Mouse (Mus musculus): ENCODE measurements around the gene Edn1. TPM values are rescaled to one million over a fixed set of nuclear protein-coding genes. Genes with fewer than 3 reads are reported as not detected.
A peak's percentile ranks its signal among the peaks of the same experiment; 100 is the strongest.

Edn1 gene
- polyA plus RNA-seq (2015; fragmentation: Nextera tagmentation; extraction: Ambion mirVana), result 1.1 and 1.5 TPM in 2 replicates

- H3K4me3 ChIP-seq (replicated peaks; ENCODE audit: low read length), result peak within 1 kb of the TSS; percentile 44
- no peak within 1 kb of the TSS for H3K27ac ChIP-seq (ENCODE audit: low read length)
- H3K9me3 ChIP-seq (ENCODE audit: control insufficient read depth, low read length), result no peaks in the 10 kb centered on the region
- H3K36me3 ChIP-seq (ENCODE audit: control insufficient read depth, insufficient read depth), result no peaks in the 10 kb centered on the region
- peak within 1 kb of the TSS; percentile 75 for H3K4me2 ChIP-seq (ENCODE audit: low read length)
- peaks cover 18% of the 10 kb centered on the region for H3K27me3 ChIP-seq (replicated peaks; ENCODE audit: control insufficient read depth, insufficient read depth, low read length)
- peak within 1 kb of the TSS; percentile 45; the same call in 1 of the 2 replicates for H3K9ac ChIP-seq (replicated peaks; ENCODE audit: low read depth, low read length)
- ATAC-seq, result peak; percentile 54; the same call in 1 of the 2 replicates
- WGBS, result under 1% methylated on average over 26 of the region's 26 CpGs
- H3K4me1 ChIP-seq (replicated peaks; ENCODE audit: control insufficient read depth, insufficient read depth, low read length), result peaks cover 17% of the 10 kb centered on the region
These were observed at the start of gene Edn1 for GRCm38 (mm10) chr13:42301161-42301721. Edn1 (plus strand) TSS chr13:42301476.

DNA sequence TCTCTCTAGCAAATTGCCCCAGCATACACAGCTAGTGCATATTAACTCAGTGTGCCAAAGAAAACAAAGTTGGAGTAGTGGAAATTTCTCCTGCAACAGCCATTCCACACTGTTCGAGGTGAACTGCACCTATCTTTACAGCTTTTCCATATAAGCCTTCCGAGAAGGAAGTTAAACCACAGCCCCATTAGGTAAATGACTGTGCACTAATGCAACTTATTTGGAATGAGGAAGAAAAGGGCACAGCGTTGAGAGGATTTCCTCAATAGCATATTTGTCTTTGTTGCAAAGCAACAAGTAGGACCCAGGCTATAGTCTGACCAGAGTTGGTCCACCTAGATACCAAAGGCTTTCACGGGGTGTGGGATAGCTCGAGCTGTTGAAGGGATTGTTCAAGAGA lies 47.5 kb upstream of the Edn1 start:
- WGBS, result 80% methylated on average over 5 of the region's 5 CpGs
- Histone ChIP-seq H3K36me3 (ENCODE audit: control insufficient read depth, insufficient read depth) (no peaks in the 10 kb centered on the region), H3K9ac (replicated peaks; ENCODE audit: low read depth, low read length) (no peak overlapping the region), H3K4me3 (replicated peaks; ENCODE audit: low read length) (no peak overlapping the region), H3K27ac (ENCODE audit: low read length) (no peak overlapping the region), H3K4me1 (replicated peaks; ENCODE audit: control insufficient read depth, insufficient read depth, low read length) (no peaks in the 10 kb centered on the region), H3K27me3 (replicated peaks; ENCODE audit: control insufficient read depth, insufficient read depth, low read length) (no peaks in the 10 kb centered on the region), H3K9me3 (ENCODE audit: control insufficient read depth, low read length) (no peaks in the 10 kb centered on the region), H3K4me2 (ENCODE audit: low read length) (no peak overlapping the region)
- ATAC-seq, result no peak

- Histone ChIP-seq H3K4me1 (replicated peaks; ENCODE audit: control insufficient read depth, insufficient read depth, low read length) (no peaks in the 10 kb centered on the region), H3K27me3 (replicated peaks; ENCODE audit: control insufficient read depth, insufficient read depth, low read length) (no peaks in the 10 kb centered on the region), H3K4me2 (ENCODE audit: low read length) (no peak overlapping the region), H3K9me3 (ENCODE audit: control insufficient read depth, low read length) (no peaks in the 10 kb centered on the region), H3K36me3 (ENCODE audit: control insufficient read depth, insufficient read depth) (no peaks in the 10 kb centered on the region), H3K4me3 (replicated peaks; ENCODE audit: low read length) (no peak overlapping the region), H3K9ac (replicated peaks; ENCODE audit: low read depth, low read length) (no peak overlapping the region), H3K27ac (ENCODE audit: low read length) (no peak overlapping the region)
- WGBS, result 73% methylated on average over 1 of the region's 1 CpGs
- no peak for ATAC-seq
These were observed 46.2 kb upstream of the Edn1 start for GRCm38 (mm10) chr13:42255105-42255504.

DNA sequence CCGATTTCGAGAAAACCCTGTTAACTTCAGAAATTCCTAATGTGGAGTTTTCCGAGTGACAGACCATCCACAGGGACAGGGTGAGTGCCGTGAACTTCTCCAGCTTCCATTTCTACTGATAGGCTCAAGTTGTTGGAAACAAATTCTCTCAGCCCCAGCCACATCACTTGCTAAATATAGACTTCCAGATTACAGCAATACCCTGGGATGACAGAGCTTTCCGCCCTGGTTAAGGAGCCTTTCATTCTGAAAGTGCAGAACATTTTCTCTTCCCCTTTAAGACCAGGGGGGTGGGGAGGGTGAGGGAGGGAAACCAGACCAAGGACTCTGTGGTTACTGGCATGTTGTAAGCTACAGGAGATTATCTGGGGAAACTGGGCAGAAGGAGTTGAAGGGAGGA lies 42.9 kb upstream of the Edn1 start:
- H3K9me3 ChIP-seq (ENCODE audit: control insufficient read depth, low read length), result no peaks in the 10 kb centered on the region

DNA sequence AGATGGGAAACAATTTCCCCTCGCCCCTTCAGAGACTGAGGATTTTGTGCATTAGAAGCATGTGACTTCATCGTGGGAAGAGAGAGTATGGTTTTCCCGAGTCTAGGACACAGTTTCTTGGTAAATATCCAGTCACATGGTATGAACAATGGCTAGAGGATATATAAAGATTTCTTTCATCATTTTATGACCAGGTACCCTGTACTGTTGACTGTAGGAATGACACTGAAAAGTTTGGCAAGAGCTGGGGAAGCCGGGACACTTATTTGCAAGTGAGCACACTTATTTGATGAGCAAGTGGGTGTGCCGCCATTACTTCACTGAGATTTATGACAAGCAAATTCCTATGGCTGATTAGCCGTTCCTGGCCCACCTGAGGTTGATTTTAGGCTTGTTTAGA lies 40.6 kb upstream of the Edn1 start:
- Histone ChIP-seq H3K36me3 (ENCODE audit: control insufficient read depth, insufficient read depth) (no peaks in the 10 kb centered on the region), H3K9ac (replicated peaks; ENCODE audit: low read depth, low read length) (no peak overlapping the region), H3K27me3 (replicated peaks; ENCODE audit: control insufficient read depth, insufficient read depth, low read length) (no peaks in the 10 kb centered on the region), H3K4me2 (ENCODE audit: low read length) (no peak overlapping the region), H3K4me1 (replicated peaks; ENCODE audit: control insufficient read depth, insufficient read depth, low read length) (no peaks in the 10 kb centered on the region), H3K27ac (ENCODE audit: low read length) (no peak overlapping the region), H3K9me3 (ENCODE audit: control insufficient read depth, low read length) (no peaks in the 10 kb centered on the region), H3K4me3 (replicated peaks; ENCODE audit: low read length) (no peak overlapping the region)
- no peak for ATAC-seq
- WGBS, result 91% methylated on average over 6 of the region's 6 CpGs

More for the DNA sequence above, 42.9 kb upstream of the Edn1 start:
- H3K4me2 ChIP-seq (ENCODE audit: low read length), result no peak overlapping the region
- WGBS, result 88% methylated on average over 5 of the region's 5 CpGs
- no peak overlapping the region for H3K4me3 ChIP-seq (replicated peaks; ENCODE audit: low read length)
- no peaks in the 10 kb centered on the region for H3K36me3 ChIP-seq (ENCODE audit: control insufficient read depth, insufficient read depth)
- no peak overlapping the region for H3K9ac ChIP-seq (replicated peaks; ENCODE audit: low read depth, low read length)
- no peak for ATAC-seq
- H3K27me3 ChIP-seq (replicated peaks; ENCODE audit: control insufficient read depth, insufficient read depth, low read length), result no peaks in the 10 kb centered on the region
- no peak overlapping the region for H3K27ac ChIP-seq (ENCODE audit: low read length)
- no peaks in the 10 kb centered on the region for H3K4me1 ChIP-seq (replicated peaks; ENCODE audit: control insufficient read depth, insufficient read depth, low read length)

DNA sequence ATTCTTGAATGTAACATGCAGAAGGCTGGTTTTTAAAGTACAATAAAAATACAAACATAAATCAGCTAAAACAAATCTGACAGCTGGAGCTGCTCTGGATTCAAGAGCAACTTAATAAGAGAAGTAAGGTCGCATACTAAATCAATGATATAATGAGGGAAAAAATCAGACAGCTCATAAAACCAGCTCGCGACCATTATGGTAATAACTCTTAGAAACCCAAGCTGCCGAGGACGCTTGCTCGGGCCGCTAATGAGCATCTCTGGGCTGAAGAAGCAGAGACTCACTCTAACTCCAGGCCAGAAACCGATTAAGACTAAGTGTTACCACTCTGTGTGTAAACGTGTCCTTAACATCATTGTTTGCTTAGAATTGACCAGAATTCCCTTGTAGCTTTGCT lies 31.2 kb upstream of the Edn1 start:
- Histone ChIP-seq H3K27ac (ENCODE audit: low read length) (no peak overlapping the region), H3K4me3 (replicated peaks; ENCODE audit: low read length) (no peak overlapping the region), H3K4me1 (replicated peaks; ENCODE audit: control insufficient read depth, insufficient read depth, low read length) (peaks cover 4% of the 10 kb centered on the region; the same call in 1 of the 2 replicates), H3K4me2 (ENCODE audit: low read length) (no peak overlapping the region), H3K36me3 (ENCODE audit: control insufficient read depth, insufficient read depth) (no peaks in the 10 kb centered on the region), H3K27me3 (replicated peaks; ENCODE audit: control insufficient read depth, insufficient read depth, low read length) (no peaks in the 10 kb centered on the region), H3K9me3 (ENCODE audit: control insufficient read depth, low read length) (no peaks in the 10 kb centered on the region), H3K9ac (replicated peaks; ENCODE audit: low read depth, low read length) (no peak overlapping the region)
- no peak for ATAC-seq
- 38% methylated on average over 9 of the region's 9 CpGs for WGBS

DNA sequence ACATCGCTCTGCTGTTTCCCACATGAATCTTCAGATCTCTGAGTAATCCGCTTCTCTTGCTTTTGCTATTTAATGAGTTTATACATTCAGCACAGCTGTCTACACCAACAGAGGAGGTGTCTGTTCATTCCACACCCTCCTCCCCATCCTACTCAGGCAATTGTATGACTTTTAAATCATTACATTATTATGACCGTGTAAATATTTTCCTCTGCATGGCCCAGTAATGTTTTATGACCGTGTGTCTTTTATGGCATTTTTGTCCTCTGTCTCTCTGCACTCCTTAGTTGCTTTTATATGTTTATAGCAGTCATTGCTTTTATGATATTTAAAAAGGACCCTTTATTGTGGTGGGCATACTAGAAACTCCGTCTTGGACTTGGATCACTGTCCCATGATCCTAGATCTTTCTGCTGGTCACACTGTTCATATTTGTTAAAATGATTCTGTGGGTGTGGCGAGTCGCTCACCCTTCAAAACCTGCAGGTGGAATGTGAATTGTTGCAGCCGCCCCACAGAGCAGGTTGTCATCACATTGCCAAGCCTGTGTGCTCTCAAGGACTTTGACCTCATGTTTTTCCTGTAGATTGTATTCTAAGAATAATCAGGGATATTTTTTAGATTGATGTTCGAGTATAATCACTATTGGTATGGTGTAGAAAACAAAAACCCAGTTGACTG lies 24.4 kb upstream of the Edn1 start:
- no peak for ATAC-seq
- H3K4me3 ChIP-seq (replicated peaks; ENCODE audit: low read length), result no peak overlapping the region

DNA sequence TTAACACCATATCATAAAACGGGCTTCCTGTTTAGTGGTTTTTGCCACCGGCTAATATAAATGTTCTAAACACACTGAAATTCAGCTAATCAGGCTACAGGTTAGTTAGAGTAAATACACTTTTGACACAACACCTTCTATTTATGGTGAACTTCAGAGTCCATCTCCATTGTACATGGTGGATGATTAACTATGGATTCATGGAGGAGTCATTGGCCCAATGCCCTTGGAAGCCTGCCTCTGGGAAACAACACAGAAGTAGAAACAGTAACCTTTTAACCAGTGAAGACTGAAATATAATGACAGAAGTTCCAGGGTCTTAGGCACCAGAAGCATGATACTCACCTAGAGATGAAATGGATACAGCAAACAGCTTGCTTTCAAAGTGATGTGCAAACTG lies 23.5 kb upstream of the Edn1 start:
- Histone ChIP-seq H3K4me3 (replicated peaks; ENCODE audit: low read length) (no peak overlapping the region), H3K4me1 (replicated peaks; ENCODE audit: control insufficient read depth, insufficient read depth, low read length) (no peaks in the 10 kb centered on the region), H3K4me2 (ENCODE audit: low read length) (no peak overlapping the region), H3K27me3 (replicated peaks; ENCODE audit: control insufficient read depth, insufficient read depth, low read length) (no peaks in the 10 kb centered on the region), H3K9ac (replicated peaks; ENCODE audit: low read depth, low read length) (no peak overlapping the region), H3K9me3 (ENCODE audit: control insufficient read depth, low read length) (no peaks in the 10 kb centered on the region), H3K27ac (ENCODE audit: low read length) (no peak overlapping the region), H3K36me3 (ENCODE audit: control insufficient read depth, insufficient read depth) (no peaks in the 10 kb centered on the region)
- no peak for ATAC-seq
- 92% methylated on average over 2 of the region's 2 CpGs for WGBS

More for the DNA sequence above, 24.4 kb upstream of the Edn1 start:
- no peaks in the 10 kb centered on the region for H3K4me1 ChIP-seq (replicated peaks; ENCODE audit: control insufficient read depth, insufficient read depth, low read length)
- H3K36me3 ChIP-seq (ENCODE audit: control insufficient read depth, insufficient read depth), result no peaks in the 10 kb centered on the region
- no peak overlapping the region for H3K27ac ChIP-seq (ENCODE audit: low read length)
- no peaks in the 10 kb centered on the region for H3K9me3 ChIP-seq (ENCODE audit: control insufficient read depth, low read length)
- no peaks in the 10 kb centered on the region for H3K27me3 ChIP-seq (replicated peaks; ENCODE audit: control insufficient read depth, insufficient read depth, low read length)
- WGBS, result 88% methylated on average over 9 of the region's 9 CpGs
- H3K4me2 ChIP-seq (ENCODE audit: low read length), result no peak overlapping the region
- no peak overlapping the region for H3K9ac ChIP-seq (replicated peaks; ENCODE audit: low read depth, low read length)

DNA sequence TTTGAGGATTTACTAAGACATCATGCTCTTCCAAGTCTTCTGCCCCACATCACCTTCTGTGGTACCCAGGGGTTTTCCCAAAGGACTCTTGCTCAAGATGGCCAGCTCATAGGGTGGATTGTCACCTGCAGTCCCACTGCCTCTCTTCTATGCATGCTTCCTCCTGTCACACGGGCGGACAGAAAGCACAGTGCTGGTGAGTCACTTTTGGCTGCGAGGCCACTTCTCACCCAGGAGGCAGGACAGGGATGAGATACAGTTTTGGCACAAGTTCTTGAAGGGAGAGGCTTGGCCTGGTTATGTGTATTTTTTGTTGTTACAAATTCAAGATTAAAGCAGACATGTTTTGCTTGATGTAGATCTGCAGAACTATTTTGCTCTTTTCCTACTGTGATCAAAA lies 15.4 kb upstream of the Edn1 start:
- H3K9ac ChIP-seq (replicated peaks; ENCODE audit: low read depth, low read length), result no peak overlapping the region
- no peaks in the 10 kb centered on the region for H3K4me1 ChIP-seq (replicated peaks; ENCODE audit: control insufficient read depth, insufficient read depth, low read length)
- H3K9me3 ChIP-seq (ENCODE audit: control insufficient read depth, low read length), result no peaks in the 10 kb centered on the region
- H3K4me2 ChIP-seq (ENCODE audit: low read length), result no peak overlapping the region
- H3K27me3 ChIP-seq (replicated peaks; ENCODE audit: control insufficient read depth, insufficient read depth, low read length), result no peaks in the 10 kb centered on the region
- H3K36me3 ChIP-seq (ENCODE audit: control insufficient read depth, insufficient read depth), result no peaks in the 10 kb centered on the region
- 85% methylated on average over 3 of the region's 3 CpGs for WGBS
- no peak for ATAC-seq
- H3K4me3 ChIP-seq (replicated peaks; ENCODE audit: low read length), result no peak overlapping the region
- no peak overlapping the region for H3K27ac ChIP-seq (ENCODE audit: low read length)

Measured in forebrain, embryonic 16.5 days (tissue).